Mouse (Mus musculus) C2C12 (cell line): ENCODE measurements around the gene Hes2. TPM values are rescaled to one million over a fixed set of nuclear protein-coding genes. Genes with fewer than 3 reads are reported as not detected.

Experiments
- H3K27me3 ChIP-seq: one replicate; pipeline ENCODE4 v1.6.1; 2011; ENCODE audit not compliant: control insufficient read depth, insufficient read depth, insufficient read length
- H3K36me3 ChIP-seq: one replicate; pipeline ENCODE4 v1.6.1; 2011; ENCODE audit not compliant: control insufficient read depth, insufficient read depth
- H3K4me3 ChIP-seq: one replicate; pipeline ENCODE4 v1.5.1; 2011; ENCODE audit warnings: mild to moderate bottlenecking, control low read depth; ENCODE audit not compliant: poor library complexity, insufficient read depth, severe bottlenecking
- H3K79me2 ChIP-seq: one replicate; pipeline ENCODE4 v1.6.1; 2011; ENCODE audit not compliant: control insufficient read depth, insufficient read depth
- H3K79me3 ChIP-seq: one replicate; pipeline ENCODE4 v1.6.1; 2011; ENCODE audit warnings: low read depth, control low read depth
- H3ac ChIP-seq: one replicate; pipeline ENCODE3; 2011; ENCODE audit warnings: low read depth; ENCODE audit not compliant: control insufficient read depth, insufficient read length
- CEBPB ChIP-seq: IDR thresholded peaks from one replicate; pipeline ENCODE4 v1.6.1; 2011; ENCODE audit warnings: low read depth, mild to moderate bottlenecking, control low read depth, moderate library complexity
- CTCF ChIP-seq: IDR thresholded peaks from one replicate; pipeline ENCODE4 v1.5.1; 2011; ENCODE audit not compliant: control insufficient read depth, insufficient read depth, insufficient read length
- FOSL1 ChIP-seq: IDR thresholded peaks from one replicate; pipeline ENCODE4 v1.8.0; 2011; ENCODE audit warnings: mild to moderate bottlenecking, low read length; ENCODE audit not compliant: poor library complexity, insufficient read depth, severe bottlenecking
- MAX ChIP-seq: IDR thresholded peaks from one replicate; pipeline ENCODE4 v1.6.1; 2011; ENCODE audit warnings: mild to moderate bottlenecking, control low read depth
- MYOD1 ChIP-seq: IDR thresholded peaks from one replicate; pipeline ENCODE4 v1.6.1; 2011; ENCODE audit warnings: low read depth; ENCODE audit not compliant: control insufficient read depth, insufficient read length
- MYOG ChIP-seq: IDR thresholded peaks from one replicate; pipeline ENCODE4 v1.6.1; 2011; ENCODE audit not compliant: control insufficient read depth, insufficient read length; ENCODE audit errors: extremely low read depth
- USF1 ChIP-seq: IDR thresholded peaks from one replicate; pipeline ENCODE4 v1.6.1; 2011; ENCODE audit warnings: low read depth, mild to moderate bottlenecking, control low read depth, moderate library complexity
- polyA plus RNA-seq: library from polyadenylated mRNA; unstranded; fragments of >200 nt; fragmentation: generic; extraction: Trizol; gene quantifications from one replicate; pipeline ENCODE4 v1.2.1, GENCODE M21; 2012; ENCODE audit warnings: missing spikeins

The Hes2 gene
- polyA plus RNA-seq, 1 experiment = not detected

DNA sequence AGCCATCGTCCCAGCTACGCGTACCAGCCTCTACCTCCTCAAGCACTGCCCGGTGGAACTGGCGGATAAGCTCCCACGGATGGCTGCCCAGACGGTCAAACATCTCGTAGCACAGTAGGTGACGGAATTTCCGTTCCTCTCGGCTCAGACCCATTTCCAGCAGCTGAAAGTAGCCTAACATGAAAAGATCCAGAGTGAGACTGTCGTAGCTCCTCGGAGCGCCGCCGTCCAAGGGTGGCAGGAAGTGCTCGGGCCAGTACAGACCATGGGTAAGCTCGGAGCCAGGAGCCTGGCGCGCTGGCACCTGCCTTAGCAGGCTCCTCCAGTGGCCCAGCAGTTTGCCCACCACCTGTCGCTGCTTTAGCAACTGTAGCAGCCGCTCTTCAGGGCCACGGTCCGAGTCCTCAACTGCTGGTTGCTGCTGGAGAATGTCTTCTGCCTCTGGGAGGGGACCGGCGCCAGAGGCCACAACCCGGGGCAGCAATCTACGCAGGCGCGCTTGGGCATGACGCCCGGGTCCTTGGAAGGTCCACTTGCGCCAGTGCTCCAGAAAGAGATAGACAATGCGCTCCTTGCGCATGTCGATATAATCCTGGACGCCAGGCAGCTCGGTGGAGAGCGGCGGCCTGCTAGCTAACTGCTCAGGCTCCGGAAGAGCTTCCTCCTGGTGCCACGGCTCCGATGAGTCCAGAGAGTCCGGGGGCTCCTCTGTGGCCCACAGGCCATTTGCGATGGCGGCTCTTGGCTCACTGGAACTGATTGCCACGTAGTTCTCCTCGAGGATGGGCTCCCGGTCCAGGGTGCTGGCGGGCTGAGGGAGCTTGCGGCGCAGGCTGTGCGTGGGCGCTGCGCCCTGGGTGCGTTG, 33.3 kb upstream of the Hes2 start:
- H3ac ChIP-seq = no peak overlapping the region
- no peaks in the 10 kb centered on the region for H3K79me3 ChIP-seq
- peaks cover 41% of the 10 kb centered on the region for H3K27me3 ChIP-seq
- no peaks in the 10 kb centered on the region for H3K36me3 ChIP-seq
- no peak for TF ChIP-seq MAX
- TF ChIP-seq MYOD1 = no peak
- no peak for TF ChIP-seq USF1
- no peak for TF ChIP-seq CTCF
- TF ChIP-seq CEBPB = no peak
- TF ChIP-seq MYOG = no peak
- H3K4me3 ChIP-seq = no peak overlapping the region
- H3K79me2 ChIP-seq = no peaks in the 10 kb centered on the region

DNA sequence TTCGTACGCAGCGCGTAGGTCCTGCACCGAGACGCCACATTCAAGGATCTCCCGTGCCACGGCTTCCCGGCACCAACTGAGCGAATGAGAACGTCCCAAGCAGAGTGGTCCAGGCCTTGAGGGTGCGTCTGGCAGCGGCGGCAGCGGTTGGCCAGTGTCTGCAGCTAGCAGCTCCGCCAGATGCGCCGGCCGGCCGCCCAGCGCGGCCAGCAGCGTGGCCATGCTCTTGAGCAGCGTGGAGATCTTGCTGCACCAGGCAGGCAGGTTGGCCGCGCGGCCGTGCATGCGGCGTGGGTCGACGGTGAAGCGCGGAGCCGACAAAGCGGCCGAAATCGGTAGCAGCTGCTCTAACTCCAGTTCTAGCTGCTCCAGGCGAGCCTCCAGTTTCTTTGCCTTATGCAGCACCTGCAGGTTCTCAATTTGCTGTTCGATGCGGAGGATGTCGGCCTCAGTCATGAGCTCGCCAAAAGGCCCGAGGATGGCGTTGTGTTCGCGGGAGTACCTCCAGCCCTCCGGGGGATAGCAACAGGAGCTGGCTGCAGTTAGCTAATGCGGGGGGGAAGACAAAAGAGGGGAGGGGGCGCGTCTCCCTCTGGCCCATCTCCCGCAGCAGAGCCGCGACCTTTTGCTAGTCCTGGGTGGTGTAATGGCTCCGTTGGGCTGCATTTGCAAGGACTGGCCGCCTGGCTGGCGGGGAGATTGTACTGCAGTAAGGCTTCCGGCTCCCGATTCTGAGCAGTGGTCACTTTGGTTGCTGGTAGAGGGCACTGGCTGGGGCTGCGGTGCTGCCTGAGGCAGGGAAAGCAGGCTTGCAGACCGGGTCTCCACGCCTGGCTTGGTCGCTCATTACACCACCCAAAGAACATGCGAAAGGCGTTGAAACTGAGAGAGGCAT, 32.4 kb upstream of the Hes2 start:
- Histone ChIP-seq H3K36me3 (no peaks in the 10 kb centered on the region), H3K79me3 (no peaks in the 10 kb centered on the region), H3K4me3 (no peak overlapping the region), H3ac (no peak overlapping the region), H3K27me3 (peaks cover 41% of the 10 kb centered on the region), H3K79me2 (no peaks in the 10 kb centered on the region)
- no peak for TF ChIP-seq MAX
- TF ChIP-seq MYOD1 = no peak
- TF ChIP-seq MYOG = no peak
- no peak for TF ChIP-seq CEBPB

DNA sequence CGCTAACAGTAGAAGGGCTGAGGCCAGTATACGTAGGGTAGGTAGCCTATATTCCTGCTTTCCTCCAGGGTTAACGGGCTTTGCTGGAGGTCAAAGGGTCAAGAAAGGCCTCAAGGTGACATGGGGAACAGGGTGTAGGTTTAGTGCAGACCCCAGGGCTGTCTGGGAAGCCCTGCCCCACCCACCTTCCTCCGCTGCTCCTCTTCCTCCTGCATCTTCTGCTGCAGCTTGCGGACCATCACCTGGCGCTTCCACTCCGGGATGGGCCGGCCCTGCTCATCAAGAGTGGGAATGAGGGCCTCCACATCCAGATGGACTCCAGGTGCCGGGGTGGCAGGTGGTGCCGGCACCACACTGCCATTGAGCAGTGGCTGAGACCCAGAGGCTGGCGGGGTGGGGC, 30.8 kb upstream of the Hes2 start:
- Histone ChIP-seq H3K36me3 (no peaks in the 10 kb centered on the region), H3ac (no peak overlapping the region), H3K27me3 (peaks cover 54% of the 10 kb centered on the region), H3K79me2 (no peaks in the 10 kb centered on the region), H3K4me3 (no peak overlapping the region), H3K79me3 (no peaks in the 10 kb centered on the region)
- no peak for TF ChIP-seq MYOG

DNA sequence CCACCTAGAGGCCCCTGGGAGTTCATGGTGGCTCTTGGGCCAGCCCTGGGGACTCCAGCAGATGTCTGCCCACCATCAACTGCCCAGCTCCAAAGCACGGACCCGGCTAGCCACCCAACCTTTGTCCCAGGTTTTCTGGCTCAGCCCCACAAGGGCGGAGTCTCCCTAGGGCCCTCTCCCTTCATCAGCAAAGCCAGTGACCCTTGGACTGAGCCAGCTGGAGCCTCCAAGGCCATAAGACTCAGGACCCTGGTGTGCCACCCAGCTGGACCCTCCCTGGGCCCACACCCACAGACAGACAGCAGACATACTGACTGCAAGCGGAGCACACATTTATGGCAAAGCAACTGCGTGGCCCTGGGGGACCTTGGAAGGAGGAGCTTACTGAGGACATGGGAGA, 29.9 kb upstream of the Hes2 start:
- Histone ChIP-seq H3K79me3 (no peaks in the 10 kb centered on the region), H3K79me2 (no peaks in the 10 kb centered on the region), H3K27me3 (peaks cover 55% of the 10 kb centered on the region), H3K4me3 (no peak overlapping the region), H3K36me3 (no peaks in the 10 kb centered on the region), H3ac (no peak overlapping the region)
- TF ChIP-seq MAX (no peak), MYOG (no peak), MYOD1 (no peak), CEBPB (no peak), CTCF (no peak), FOSL1 (no peak), USF1 (no peak)

DNA sequence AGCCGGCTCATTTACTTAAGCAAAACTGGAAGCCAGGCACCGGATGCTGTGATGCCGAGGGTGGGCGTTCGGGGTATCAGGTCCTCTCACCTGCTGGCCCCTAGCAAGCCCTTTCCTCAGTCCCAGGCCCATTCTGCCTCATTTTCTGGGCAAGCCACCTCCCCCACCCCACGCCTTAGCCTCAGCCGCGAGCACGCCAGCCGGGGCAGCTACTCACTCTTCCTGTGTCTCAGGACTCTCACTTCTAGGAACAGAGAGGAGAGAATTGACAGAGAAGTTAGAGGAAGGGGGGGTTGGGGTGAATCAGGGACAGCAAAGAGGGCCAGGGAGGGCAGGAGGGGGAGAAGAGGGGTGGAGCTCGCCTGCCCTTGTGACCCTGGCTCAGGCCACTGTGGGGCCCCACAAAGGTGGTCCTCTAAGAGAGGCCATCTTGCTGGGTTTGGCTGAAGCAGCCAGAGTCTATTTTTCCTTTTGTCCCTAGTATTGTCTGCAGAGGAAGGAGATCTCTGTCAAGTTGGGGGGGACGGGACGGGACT, 29.2 kb upstream of the Hes2 start:
- H3K79me2 ChIP-seq = no peaks in the 10 kb centered on the region
- no peak overlapping the region for H3ac ChIP-seq
- TF ChIP-seq CEBPB = no peak
- TF ChIP-seq MYOD1 = no peak
- no peak for TF ChIP-seq CTCF
- no peak for TF ChIP-seq USF1
- TF ChIP-seq MYOG = no peak
- TF ChIP-seq MAX = no peak
- TF ChIP-seq FOSL1 = no peak
- no peak overlapping the region for H3K4me3 ChIP-seq
- peaks cover 51% of the 10 kb centered on the region for H3K27me3 ChIP-seq
- H3K36me3 ChIP-seq = no peaks in the 10 kb centered on the region
- no peaks in the 10 kb centered on the region for H3K79me3 ChIP-seq
